Mouse (Mus musculus): ENCODE results near the gene Gm17693.
"Not testable (repeated sequence)": the region's sequence is repeated elsewhere in the genome, so short reads cannot be mapped to it uniquely, and the experiment has no call there.

Gm17693 gene

DNA sequence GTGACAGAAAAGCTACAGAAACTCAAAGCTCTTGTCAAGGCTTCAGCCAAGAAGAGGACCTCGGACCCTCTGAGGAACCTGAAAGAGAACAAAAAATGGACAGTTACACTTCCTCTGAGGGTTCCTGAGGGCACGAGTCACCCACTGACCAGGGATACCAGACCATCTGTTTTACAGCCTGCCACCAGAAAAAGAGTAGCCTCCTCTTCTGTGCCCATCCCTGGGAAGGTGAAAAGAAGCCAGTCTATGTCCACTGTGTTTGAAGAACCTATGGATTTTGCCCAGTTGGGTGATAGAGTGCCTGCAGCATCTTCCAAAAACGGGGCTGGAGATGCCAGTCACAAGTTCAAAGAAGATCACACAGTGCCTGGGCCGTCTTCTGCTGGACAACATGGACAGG is at the start of gene Gm17693:
Gene Gm17693, plus strand, starts transcription at position 301 of the 400 bp plus-strand sequence.
- DNase-seq (ENCODE audit: inconsistent ontology term), result not testable (repeated sequence)

Measured in Muller cell, postnatal 12 days (primary cell).